Mouse (Mus musculus) naive thymus-derived CD4-positive, alpha-beta T cell, adult 2 months (primary cell): ENCODE results near the gene Smim4.

Source experiments
- DNase-seq: peaks from one replicate; pipeline ENCODE4 v3.0.0-alpha.2; 2011; ENCODE audit warnings: low read depth

Smim4 gene

DNA sequence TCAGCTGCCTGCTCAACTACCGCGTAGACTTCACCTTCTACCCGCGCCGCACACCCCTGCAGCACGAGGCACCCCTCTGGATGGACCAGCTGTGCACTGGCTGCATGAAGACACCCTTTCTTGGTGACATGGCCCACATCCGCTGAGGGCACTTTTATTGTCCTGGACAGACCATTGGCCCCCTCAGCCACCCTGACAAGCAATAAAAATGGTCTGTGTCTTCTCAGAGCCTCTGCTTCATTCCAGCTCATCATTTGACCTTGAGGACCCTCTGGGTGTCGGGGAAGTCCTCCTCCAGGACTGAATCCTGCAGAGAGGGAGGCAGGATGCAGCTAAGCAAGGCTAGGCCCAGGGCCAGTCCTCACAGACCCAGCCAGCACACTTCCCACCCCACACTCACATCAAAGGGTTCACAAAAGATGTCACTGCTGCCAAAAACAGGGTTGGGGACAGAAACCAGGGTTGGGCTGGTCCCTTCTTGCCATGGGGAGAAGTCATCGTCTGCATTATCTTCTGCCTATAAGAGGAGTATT is 10.2 kb upstream of the Smim4 start:
- DNase-seq: no peak

DNA sequence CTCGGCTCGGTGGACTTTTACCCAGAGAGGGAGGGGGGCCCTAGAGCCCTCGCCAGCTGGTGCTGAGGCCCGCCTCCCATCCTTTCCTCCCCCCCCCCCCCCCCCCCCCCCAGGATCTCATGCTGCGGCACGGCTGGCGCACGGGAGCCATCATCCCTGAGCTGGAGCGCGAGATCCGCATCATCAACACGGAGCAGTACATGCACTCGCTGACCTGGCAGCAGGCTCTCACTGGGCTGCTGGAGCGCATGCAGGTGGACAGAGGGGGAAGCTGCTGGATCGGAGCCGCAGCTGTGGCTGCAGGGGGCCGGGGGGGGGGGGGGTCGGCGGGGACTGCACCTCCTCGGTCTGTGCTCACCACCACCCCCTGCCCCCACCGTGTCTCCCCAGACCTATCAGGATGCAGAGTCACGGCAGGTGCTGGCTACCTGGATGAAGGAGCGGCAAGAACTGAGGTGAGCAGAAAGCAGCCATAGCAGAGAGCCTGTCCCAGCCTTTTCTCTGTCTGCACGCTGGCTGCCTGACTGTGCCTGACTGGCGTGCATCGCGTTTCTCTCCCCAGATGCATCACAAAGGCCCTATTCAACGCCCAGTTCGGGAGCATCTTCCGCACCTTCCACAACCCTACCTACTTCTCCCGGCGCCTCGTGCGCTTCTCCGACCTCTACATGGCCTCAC is 9.6 kb upstream of the Smim4 start:
- DNase-seq: no peak

- DNase-seq: no peak
These were observed 9.0 kb upstream of the Smim4 start for GRCm38 (mm10) chr14:31137791-31138190.

DNA sequence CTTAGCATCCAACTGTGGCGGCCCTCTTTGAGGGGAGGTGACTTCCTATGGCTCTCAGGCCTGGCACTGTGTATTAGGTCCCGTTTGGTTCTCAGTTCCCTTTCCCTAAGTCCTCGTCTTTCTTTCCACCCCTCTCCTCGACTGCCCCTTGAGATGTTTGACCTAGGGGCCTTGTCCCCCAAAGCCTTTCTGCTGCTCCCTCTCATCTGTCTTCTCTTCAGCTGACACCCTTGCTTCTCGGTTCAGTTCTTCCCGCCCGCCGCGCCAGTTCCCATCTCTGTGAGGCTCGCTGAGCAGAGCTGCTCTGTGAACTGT is 8.5 kb upstream of the Smim4 start:
- no peak for DNase-seq

DNA sequence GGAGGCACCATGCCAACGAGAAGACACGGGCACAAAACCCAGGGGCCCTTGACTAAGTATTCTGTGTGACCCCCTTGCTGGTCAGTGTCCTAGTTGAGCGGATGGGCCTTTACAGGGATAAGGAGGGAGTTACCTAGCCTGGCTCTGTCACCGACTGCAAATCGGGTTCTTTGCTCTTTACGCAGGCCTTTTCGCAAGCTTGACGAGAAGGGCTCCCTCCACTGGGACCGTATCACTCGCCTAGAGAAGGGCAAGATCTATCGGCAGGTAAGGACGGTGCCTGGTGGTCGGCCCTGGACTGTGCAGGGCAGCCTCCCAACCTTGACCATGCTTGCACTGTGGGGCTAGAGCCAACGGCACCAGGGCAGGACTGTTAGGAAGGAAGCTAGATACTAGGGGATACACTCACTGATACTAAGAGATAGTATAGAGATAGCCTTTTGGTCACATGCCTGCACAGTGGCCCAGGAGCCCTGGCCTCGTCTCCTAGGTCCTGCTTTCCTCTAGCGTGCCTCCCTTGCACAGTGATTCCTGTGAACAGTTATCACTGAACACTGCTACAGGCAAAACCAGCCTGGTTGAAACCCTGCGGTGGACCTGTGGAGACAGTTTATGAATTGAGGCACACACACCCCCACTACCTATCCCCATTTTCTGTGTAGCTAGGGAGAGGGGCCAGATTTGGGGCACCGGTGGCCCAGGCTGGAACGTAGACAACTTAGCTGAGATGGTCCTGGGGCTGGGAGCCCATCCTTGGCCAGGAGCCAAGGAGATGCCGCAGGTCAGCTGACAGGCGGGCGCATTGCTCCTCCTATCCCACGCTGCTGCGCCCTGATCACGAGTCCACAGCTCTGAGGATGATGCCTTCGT is 7.9 kb upstream of the Smim4 start:
- no peak for DNase-seq

DNA sequence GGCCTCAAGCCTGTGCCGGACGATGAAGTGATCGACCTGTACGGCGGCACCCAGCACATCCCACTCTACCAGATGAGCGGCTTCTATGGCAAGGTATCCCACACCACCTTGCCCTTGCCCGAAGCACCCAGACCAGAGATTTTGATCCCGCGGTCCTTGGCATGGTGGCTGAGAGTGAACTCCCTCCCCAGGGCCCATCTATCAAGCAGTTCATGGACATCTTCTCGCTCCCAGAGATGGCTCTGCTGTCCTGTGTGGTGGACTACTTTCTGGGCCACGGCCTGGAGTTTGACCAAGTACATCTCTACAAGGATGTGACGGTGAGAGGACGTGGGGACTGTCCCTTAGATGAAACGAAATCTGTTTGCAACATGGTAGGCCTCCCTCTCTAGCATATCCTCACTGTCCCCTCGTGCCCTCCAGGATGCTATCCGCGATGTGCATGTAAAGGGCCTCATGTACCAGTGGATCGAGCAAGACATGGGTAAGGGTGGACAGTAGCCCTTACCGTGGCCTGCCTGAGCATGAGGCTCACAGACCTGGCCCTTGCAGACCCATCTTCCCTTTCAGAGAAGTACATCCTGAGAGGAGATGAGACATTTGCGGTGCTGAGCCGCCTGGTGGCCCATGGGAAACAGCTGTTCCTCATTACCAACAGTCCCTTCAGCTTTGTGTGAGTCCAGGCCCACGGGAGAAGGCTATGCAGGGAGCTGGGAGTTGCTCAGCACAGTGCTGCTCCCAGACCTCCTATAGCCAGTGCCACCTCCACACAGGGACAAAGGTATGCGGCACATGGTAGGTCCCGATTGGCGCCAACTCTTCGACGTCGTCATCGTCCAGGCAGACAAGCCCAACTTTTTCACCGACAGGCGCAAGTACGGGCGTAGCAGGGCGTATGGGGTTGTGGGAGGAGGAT is 7.0 kb upstream of the Smim4 start:
- no peak for DNase-seq

DNA sequence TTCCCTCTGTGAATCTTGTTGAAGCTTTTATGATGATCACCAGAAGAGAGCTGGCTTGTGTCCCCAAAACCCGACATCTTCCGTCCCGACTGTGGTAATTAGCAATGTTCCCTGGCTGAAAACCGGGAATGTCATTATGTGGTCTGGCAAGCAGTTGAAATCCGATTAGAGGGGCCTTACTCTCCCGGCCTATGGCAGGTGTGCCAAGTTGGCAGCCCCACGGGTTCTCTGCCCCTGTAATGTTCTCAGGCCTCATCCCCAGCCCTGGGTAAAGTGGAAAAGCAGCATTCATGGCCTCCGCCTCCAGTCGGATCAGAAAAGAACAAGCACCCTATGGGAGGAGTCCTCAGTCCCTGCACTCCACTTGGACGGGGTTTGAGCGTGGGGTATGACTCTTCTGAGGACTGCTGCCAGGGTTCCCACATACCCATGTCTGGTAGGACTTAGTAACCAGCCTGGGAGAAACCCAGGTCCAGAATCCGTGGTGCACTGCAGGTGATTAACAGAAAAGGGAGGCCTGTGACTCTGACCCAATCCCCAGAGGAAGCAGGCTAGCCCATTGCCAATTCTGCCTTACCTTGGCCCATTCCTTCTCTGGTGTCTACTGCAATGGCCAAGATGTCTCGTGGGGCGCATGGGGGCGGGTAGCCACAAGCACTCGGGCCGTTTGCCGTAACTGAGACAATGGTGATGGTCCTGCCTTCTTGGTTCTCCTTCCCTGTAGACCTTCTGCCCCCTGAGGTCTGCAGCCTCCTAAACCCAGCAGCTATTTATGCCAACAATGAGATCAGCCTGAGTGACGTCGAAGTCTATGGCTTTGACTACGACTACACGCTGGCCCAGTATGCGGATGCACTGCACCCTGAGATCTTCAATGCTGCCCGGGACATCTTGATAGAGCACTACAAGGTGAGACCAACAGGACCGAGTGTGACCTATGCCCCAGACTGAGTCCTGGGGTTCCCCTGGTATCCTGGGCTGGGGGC is 5.6 kb upstream of the Smim4 start:
- DNase-seq: no peak

- no peak for DNase-seq
These were observed 4.4 kb upstream of the Smim4 start for GRCm38 (mm10) chr14:31133023-31133665.

DNA sequence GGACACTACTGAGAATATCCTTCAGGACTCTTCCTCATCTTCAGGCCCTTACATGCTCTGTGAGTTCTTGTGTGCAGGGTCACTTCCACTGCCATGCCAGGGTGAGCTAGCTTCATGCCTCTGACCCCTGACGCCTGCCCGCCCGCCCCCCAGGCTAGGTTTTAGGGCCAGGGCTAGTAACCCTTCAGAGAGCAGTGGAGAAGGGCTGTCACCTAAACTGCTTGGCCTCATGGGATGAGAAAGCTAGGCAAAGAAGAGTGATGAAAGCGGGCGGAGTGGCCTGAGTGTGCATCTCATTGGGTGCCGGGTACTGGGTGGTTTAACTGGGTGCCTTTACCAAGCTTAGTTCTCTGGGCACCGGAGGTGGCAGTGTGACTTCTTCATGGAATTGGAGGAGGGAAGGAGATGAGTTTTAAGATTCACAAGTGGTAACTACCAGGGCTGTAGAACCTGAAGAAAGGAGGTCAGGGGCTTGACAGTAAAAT is 3.8 kb upstream of the Smim4 start:
- no peak for DNase-seq

DNA sequence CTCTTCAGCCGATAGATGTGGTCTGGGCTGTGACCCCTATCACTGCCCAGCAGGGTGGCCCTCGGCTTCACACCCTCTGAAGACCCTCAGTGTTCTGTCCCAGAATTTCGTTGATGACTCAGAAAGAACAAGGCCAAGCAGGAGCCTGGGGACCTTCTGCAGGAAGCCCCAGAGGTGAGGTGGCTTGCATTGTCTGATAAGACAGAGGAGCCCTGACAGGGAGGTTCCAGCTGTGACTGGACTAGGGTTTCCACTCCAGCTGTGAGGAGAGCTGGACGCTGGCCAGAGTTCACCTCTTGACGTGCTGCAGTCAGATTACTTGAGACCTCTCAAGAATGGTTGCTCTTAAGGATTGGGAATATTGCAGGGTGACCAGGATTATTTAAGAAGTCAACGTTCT is 3.3 kb upstream of the Smim4 start:
- peak; percentile 20 for DNase-seq

DNA sequence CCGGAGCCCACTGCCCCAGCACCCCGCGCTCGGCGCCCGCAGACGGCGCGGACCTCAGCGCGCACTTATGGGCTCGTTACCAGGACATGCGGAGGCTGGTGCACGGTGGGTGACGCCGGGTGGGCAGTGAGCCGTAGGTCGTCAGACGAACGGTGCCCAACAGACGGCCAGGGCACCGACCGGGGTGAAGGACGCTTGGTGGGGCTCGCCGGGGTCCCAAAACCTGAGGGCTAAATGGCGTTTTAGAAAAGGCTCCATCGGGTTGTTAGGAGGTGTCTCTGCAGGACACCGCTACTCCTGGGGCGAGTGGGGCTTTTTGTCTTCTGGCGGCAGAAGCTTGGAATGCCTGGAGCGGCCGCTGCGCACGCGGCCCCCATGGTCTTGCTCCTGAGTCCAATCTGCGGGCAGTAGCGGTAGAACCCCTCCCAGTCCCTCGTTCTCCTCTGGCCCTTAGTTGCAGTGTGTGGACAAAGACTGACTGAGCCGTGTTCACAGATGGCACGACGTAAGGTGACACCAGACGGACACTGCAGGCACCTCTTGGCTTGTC is 2.6 kb upstream of the Smim4 start:
- peak; percentile 43 for DNase-seq

DNA sequence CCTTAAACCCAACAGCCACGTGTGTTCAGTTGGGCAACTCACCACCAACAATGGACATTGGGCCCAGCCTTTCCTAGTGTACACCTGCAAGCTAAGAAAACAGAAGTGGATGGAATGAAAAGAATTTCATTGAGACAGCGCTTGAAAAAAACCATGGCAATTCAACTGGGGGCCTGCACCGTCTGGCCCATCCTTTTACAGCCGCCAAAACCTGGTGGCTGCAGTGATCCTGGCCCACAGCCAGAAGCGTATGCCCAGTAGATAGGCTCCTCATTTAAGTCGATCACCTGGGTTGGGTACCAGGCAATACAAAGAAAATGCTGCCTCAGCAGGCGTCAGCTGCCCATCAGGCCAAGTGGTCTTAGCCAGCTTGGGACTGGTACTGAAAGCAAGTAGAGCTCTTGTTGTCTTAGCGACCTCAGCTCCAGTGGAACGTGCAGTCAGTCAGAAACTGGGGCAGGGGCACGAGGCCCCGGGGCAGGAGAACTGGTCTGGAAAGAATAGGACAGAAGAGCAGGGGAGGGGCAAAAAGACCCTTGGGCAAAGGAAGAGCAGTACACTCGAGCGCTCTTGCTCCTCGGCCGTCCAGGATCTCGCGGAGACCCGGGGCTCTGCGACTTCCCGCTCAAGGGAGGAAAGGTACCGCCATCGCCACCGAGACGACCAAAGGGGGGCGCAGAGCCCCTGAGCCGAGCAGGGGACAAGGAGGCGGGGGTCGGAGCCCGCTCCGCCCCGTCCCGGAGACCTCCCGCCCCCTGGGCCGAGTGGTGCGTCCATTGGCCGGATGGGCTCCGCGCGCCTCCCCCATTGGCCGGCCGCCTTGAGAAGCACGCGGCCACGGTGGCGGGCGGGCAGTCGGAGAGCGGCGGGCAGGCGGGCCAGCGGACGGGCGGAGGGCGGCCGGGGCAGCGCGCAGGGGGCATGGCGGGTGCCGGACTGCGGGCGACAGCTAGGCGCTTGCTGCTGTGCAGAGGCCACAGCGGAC is 1.8 kb upstream of the Smim4 start, which contains the start of gene Nt5dc2:
Nt5dc2 (plus strand) TSS at position 818 of the 985 bp plus-strand sequence.
- peak; percentile 67 for DNase-seq

GRCm38 (mm10) chr14:31129326-31130235 is 825 bp upstream of the Smim4 start:
- peak; percentile 41 for DNase-seq

- peak; percentile 77 for DNase-seq
These were observed 493 bp downstream of the Smim4 start for GRCm38 (mm10) chr14:31128101-31128825.

DNA sequence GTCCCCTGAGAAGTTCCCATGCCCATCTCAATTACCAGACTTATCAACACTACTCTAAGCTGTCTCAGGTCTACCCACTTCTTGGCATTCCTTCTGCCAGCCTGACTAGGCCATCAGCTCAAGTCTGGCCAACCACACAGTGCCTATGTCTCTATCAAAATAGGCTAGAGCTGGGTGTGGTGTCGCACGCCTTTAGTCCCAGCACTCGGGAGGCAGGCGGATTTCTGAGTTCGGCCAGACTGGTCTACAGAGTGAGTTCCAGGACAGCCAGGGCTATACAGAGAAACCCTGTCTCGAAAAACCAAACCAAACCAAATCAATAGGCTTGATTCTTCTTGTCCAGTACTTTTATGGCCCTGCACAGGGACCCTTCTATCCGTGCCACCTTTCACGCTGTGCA is 1.9 kb downstream of the Smim4 start:
- DNase-seq: no peak

- DNase-seq: no peak
These were observed 3.4 kb downstream of the Smim4 start for GRCm38 (mm10) chr14:31125106-31126075.
